Comparison of ENCODE assay signal across 20 mouse cellular contexts in the genomic region with DNA sequence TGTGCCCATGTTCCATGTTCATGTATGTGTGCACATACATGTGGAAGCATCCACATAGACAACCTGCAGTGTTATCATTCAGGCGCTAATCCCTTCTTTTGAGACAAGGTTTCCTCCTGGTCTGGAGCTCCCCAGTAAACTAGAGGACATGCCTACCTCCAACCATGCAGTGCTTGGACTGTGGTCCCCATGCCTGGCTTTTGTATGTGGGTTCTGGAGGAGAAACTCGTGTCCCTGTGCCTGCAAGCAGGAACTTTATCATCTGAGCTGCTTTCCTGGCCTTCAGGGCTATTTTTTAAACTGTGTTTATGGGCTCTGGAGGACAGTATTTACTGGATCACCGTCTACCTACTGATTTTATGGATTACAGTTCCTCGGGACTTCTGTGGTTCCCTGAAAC.
A peak's percentile ranks its signal among the peaks of the same experiment; 100 is the strongest.
DNase-seq lines count a peak whose midpoint lies in the region; ATAC-seq and TF ChIP-seq lines count a peak whose summit lies in the region.
"Had no signal": no experiment of that assay in that cellular context is flagged by ENCODE, and none has a peak within 500 bp of the region (broad histone marks: within the 10 kb centered on the region; RNA-seq: fewer than 3 reads in every experiment).

No protein-coding gene starts in this region.

- no peak overlapping the region for H3K4me2 ChIP-seq in kidney, postnatal 0 days (ENCODE audit: low read length)
- H3K4me2 ChIP-seq in midbrain, embryonic 11.5 days, result no peak overlapping the region
- H3K4me2 ChIP-seq in midbrain, embryonic 13.5 days (replicated peaks), result no peak overlapping the region
- H3K4me2 ChIP-seq in limb, embryonic 15.5 days, result no peak overlapping the region
- H3K4me2 ChIP-seq in liver, embryonic 12.5 days, result no peak overlapping the region
- H3K4me2 ChIP-seq: embryonic facial prominence, embryonic 12.5 days; forebrain, embryonic 13.5 days; forebrain, embryonic 15.5 days had no signal

- H3K36me3 ChIP-seq in kidney, adult 2 months (ENCODE audit: control insufficient read depth, insufficient read depth, low read length), result no peaks in the 10 kb centered on the region
- no peaks in the 10 kb centered on the region for H3K36me3 ChIP-seq in kidney, postnatal 0 days (ENCODE audit: insufficient read depth, low read length)
- H3K36me3 ChIP-seq in midbrain, embryonic 11.5 days (ENCODE audit: control insufficient read depth, insufficient read depth, low read length), result no peaks in the 10 kb centered on the region
- no peaks in the 10 kb centered on the region for H3K36me3 ChIP-seq in midbrain, embryonic 13.5 days
- no peaks in the 10 kb centered on the region for H3K36me3 ChIP-seq in limb, embryonic 15.5 days
- H3K36me3 ChIP-seq in liver, embryonic 12.5 days, result no peaks in the 10 kb centered on the region
- H3K36me3 ChIP-seq: embryonic facial prominence, embryonic 10.5 days; embryonic facial prominence, embryonic 12.5 days; forebrain, embryonic 15.5 days had no signal

- no peaks in the 10 kb centered on the region for H3K27me3 ChIP-seq in kidney, adult 2 months (replicated peaks; ENCODE audit: control insufficient read depth, insufficient read depth, low read length)
- H3K27me3 ChIP-seq in kidney, postnatal 0 days (ENCODE audit: insufficient read depth, low read length), result no peaks in the 10 kb centered on the region
- no peaks in the 10 kb centered on the region for H3K27me3 ChIP-seq in midbrain, embryonic 11.5 days (ENCODE audit: control insufficient read depth, insufficient read depth, low read length)
- H3K27me3 ChIP-seq in midbrain, embryonic 13.5 days, result no peaks in the 10 kb centered on the region
- H3K27me3 ChIP-seq in limb, embryonic 15.5 days, result no peaks in the 10 kb centered on the region
- H3K27me3 ChIP-seq in liver, embryonic 12.5 days (replicated peaks), result no peaks in the 10 kb centered on the region
- H3K27me3 ChIP-seq: embryonic facial prominence, embryonic 12.5 days; forebrain, embryonic 13.5 days; forebrain, embryonic 15.5 days had no signal

- no peak for DNase-seq in kidney, adult 2 months
- no peak for DNase-seq in kidney, postnatal 4 days
- DNase-seq in kidney, postnatal 0 days (ENCODE audit: low spot score), result no peak
- DNase-seq in kidney, postnatal 14 days, result no peak
- DNase-seq in midbrain, embryonic 11.5 days (ENCODE audit: low spot score, missing footprints), result peak; percentile 59
- DNase-seq: adrenal gland, adult 2 months; adrenal gland, postnatal 10 days; adrenal gland, postnatal 25 days; cerebellum, adult 11 months; cerebellum, adult 18-20 months; cerebellum, adult 8-10 months; cerebellum, adult 9-11 months; cerebellum, postnatal 14 days had no signal

- no peak for TF ChIP-seq POLR2A in kidney, adult 2 months (IDR thresholded peaks at IDR 0.05; ENCODE audit: low read depth, low read length)

- no peak overlapping the region for H3K4me3 ChIP-seq in kidney, adult 2 months (ENCODE audit: insufficient read depth, low read depth, low read length)
- no peak overlapping the region for H3K4me3 ChIP-seq in kidney, postnatal 0 days (replicated peaks; ENCODE audit: low read depth, low read length)
- no peak overlapping the region for H3K4me3 ChIP-seq in midbrain, embryonic 11.5 days (ENCODE audit: low read depth, low read length)
- H3K4me3 ChIP-seq in midbrain, embryonic 13.5 days (replicated peaks), result no peak overlapping the region
- H3K4me3 ChIP-seq in limb, embryonic 15.5 days, result no peak overlapping the region
- H3K4me3 ChIP-seq in liver, embryonic 12.5 days, result no peak overlapping the region
- H3K4me3 ChIP-seq: embryonic facial prominence, embryonic 10.5 days; embryonic facial prominence, embryonic 12.5 days; forebrain, embryonic 13.5 days; forebrain, embryonic 15.5 days had no signal

- ATAC-seq in kidney, postnatal 0 days (replicated peaks; ENCODE audit: low FRiP score, low read depth), result no peak
- no peak for ATAC-seq in midbrain, embryonic 11.5 days (ENCODE audit: low FRiP score)
- ATAC-seq in midbrain, embryonic 13.5 days, result no peak
- no peak for ATAC-seq in limb, embryonic 15.5 days (ENCODE audit: insufficient number of reproducible peaks, low FRiP score, low TSS enrichment, low read depth)
- no peak for ATAC-seq in liver, embryonic 12.5 days
- ATAC-seq: forebrain, embryonic 13.5 days; forebrain, embryonic 15.5 days had no signal

- no peaks in the 10 kb centered on the region for H3K4me1 ChIP-seq in kidney, adult 2 months (ENCODE audit: control insufficient read depth, insufficient read depth, low read length)
- peaks cover 13% of the 10 kb centered on the region; the same call in 1 of the 2 replicates for H3K4me1 ChIP-seq in kidney, postnatal 0 days (replicated peaks; ENCODE audit: insufficient read depth, low read length)
- no peaks in the 10 kb centered on the region for H3K4me1 ChIP-seq in midbrain, embryonic 11.5 days (ENCODE audit: control insufficient read depth, insufficient read depth, low read length)
- no peaks in the 10 kb centered on the region for H3K4me1 ChIP-seq in midbrain, embryonic 13.5 days (replicated peaks)
- peaks cover 9% of the 10 kb centered on the region for H3K4me1 ChIP-seq in limb, embryonic 15.5 days
- H3K4me1 ChIP-seq in liver, embryonic 12.5 days, result no peaks in the 10 kb centered on the region

- H3K9ac ChIP-seq in kidney, postnatal 0 days (ENCODE audit: low read depth, low read length), result no peak overlapping the region
- no peak overlapping the region for H3K9ac ChIP-seq in midbrain, embryonic 11.5 days (ENCODE audit: low read length)
- no peak overlapping the region for H3K9ac ChIP-seq in midbrain, embryonic 13.5 days (replicated peaks)
- no peak overlapping the region for H3K9ac ChIP-seq in limb, embryonic 15.5 days
- H3K9ac ChIP-seq in liver, embryonic 12.5 days, result no peak overlapping the region
- H3K9ac ChIP-seq: embryonic facial prominence, embryonic 12.5 days; forebrain, embryonic 13.5 days; forebrain, embryonic 15.5 days had no signal

- H3K27ac ChIP-seq in kidney, adult 2 months (ENCODE audit: insufficient read depth, low read depth, low read length), result peak overlapping the region; percentile 43; the same call in 1 of the 2 replicates
- 0 out of 2 replicates have a peak overlapping the region, but pooled peaks have one; percentile 19 for H3K27ac ChIP-seq in kidney, postnatal 0 days
- H3K27ac ChIP-seq in midbrain, embryonic 11.5 days (ENCODE audit: low read depth, low read length), result no peak overlapping the region
- no peak overlapping the region for H3K27ac ChIP-seq in midbrain, embryonic 13.5 days
- H3K27ac ChIP-seq in limb, embryonic 15.5 days, result peak overlapping the region; percentile 47; the same call in 1 of the 2 replicates
- no peak overlapping the region for H3K27ac ChIP-seq in liver, embryonic 12.5 days
- H3K27ac ChIP-seq: embryonic facial prominence, embryonic 10.5 days; embryonic facial prominence, embryonic 12.5 days; forebrain, embryonic 13.5 days; forebrain, embryonic 15.5 days had no signal

- no peak for TF ChIP-seq CTCF in kidney, adult 2 months (conservative IDR thresholded peaks at IDR 0.05; ENCODE audit: insufficient read depth, insufficient read length, low read depth, low read length)
- TF ChIP-seq CTCF in kidney, postnatal 0 days (IDR thresholded peaks at IDR 0.05; ENCODE audit: low read depth), result no peak

- WGBS in kidney, adult 2 months, result 70% methylated on average over 4 of the region's 4 CpGs
- whole genome bisulfite sequencing in kidney, postnatal 0 days, result 62% methylated on average over 4 of the region's 4 CpGs
- WGBS in midbrain, embryonic 11.5 days, result 89% methylated on average over 4 of the region's 4 CpGs
- 91% methylated on average over 4 of the region's 4 CpGs for WGBS in midbrain, embryonic 13.5 days
- whole genome bisulfite sequencing in limb, embryonic 15.5 days, result 46% methylated on average over 4 of the region's 4 CpGs
- WGBS in liver, embryonic 12.5 days (ENCODE audit: insufficient replicate concordance), result 62% methylated on average over 4 of the region's 4 CpGs

- no peaks in the 10 kb centered on the region for H3K9me3 ChIP-seq in kidney, postnatal 0 days (replicated peaks; ENCODE audit: low read length)
- H3K9me3 ChIP-seq in midbrain, embryonic 11.5 days (ENCODE audit: control insufficient read depth, low read length), result no peaks in the 10 kb centered on the region
- no peaks in the 10 kb centered on the region for H3K9me3 ChIP-seq in midbrain, embryonic 13.5 days
- no peaks in the 10 kb centered on the region for H3K9me3 ChIP-seq in limb, embryonic 15.5 days
- H3K9me3 ChIP-seq in liver, embryonic 12.5 days (replicated peaks), result no peaks in the 10 kb centered on the region
- H3K9me3 ChIP-seq: embryonic facial prominence, embryonic 10.5 days; embryonic facial prominence, embryonic 12.5 days; forebrain, embryonic 13.5 days; forebrain, embryonic 15.5 days had no signal

Comparison
In these comparisons a context has a peak if more than half of its experiments do, and no peak if none do; other contexts are left out.
1. H3K27ac ChIP-seq: peak in kidney, adult 2 months (single experiment), kidney, postnatal 0 days (single experiment) and limb, embryonic 15.5 days (single experiment); none in midbrain, embryonic 11.5 days (single experiment), midbrain, embryonic 13.5 days (single experiment) and liver, embryonic 12.5 days (single experiment).